Mouse (Mus musculus) gastrocnemius, postnatal 4 days (tissue): ENCODE measurements around the gene Pnpla1. TPM values are rescaled to one million over a fixed set of nuclear protein-coding genes. Genes with fewer than 3 reads are reported as not detected.

Experiments used
- DNase-seq, 2 experiments: peaks; one replicate each; pipeline ENCODE4 v3.0.0; 2021 to 2022; ENCODE audit warnings: low spot score in 2 of 2, mixed read lengths in 2 of 2
- total RNA-seq, 2 experiments: library from RNA; stranded (reverse); gene quantifications; 2 replicates each; pipeline ENCODE4 v1.2.3; 2021

Gene Pnpla1
- total RNA-seq, 2 experiments from 2014 or later = not detected

GRCm38 (mm10) chr17:28882810-28883209 is 24.6 kb downstream of the Pnpla1 start:
- DNase-seq = no peak

DNA sequence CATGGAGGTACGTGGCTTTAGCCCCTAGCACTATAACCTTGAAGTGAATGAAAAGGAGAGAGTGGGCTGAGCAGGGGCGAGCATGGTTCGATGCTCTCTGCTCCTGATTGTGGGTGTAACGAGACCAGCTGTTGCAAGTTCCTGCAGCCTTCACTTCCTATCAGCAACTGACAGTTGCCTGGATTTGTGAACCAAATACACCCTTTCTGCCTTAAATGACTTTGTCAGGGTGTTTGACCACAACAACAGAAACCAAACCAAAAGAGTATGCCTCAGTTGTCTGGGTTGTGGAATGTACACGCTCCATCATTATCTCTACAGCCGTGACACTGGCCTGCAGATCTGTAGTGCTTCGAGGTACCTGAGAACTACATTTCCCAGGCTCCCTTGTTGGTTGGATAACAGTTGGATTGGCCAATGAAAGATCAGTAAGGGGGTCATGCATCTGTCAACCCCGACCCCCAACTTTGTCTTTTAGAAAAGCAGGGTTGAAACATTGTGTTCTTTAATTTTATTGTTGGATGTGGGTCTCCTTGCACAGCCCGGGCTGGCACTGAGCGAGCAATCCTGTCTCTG is 25.8 kb downstream of the Pnpla1 start:
- DNase-seq = no peak

DNA sequence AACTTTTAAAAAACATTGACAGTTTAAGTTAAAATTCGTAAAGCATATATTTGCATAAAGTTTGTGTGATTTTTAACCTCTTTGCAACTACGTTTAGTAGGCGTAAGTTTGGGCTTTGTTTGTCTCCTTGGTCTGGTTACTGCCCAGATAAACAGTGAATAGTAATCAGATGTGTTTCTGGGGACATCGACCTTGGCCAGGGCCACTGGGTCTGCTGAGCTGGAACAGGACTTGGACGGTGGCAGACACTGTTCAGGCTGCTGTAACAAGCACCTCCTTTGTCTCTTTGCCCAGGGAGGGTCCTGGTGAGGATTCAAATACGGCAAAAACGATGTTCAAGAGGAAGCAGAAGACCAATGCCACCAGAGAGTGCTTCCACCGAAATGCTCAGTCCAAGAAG is 27.0 kb downstream of the Pnpla1 start:
- DNase-seq = no peak

DNA sequence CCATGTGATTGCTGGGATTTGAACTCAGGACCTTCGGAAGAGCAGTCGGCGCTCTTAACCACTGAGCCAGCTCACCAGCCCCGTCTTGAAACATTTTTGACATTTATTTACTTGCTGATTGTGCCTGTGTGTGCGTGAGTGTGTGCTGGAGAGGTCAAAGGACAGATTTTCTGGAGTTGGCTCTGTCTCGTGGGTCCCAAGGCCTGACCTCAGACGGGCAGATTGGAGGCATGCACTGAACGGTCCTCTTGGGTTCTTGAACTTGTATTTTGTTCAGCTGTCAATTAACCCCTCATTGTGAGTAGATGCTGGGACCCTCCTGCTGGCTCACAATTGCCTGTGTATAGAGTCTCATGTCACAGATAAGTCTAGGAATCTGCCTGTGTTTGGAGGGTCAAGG is 28.1 kb downstream of the Pnpla1 start:
- no peak for DNase-seq

GRCm38 (mm10) chr17:28894050-28894767 is 36.0 kb downstream of the Pnpla1 start:
- no peak for DNase-seq

DNA sequence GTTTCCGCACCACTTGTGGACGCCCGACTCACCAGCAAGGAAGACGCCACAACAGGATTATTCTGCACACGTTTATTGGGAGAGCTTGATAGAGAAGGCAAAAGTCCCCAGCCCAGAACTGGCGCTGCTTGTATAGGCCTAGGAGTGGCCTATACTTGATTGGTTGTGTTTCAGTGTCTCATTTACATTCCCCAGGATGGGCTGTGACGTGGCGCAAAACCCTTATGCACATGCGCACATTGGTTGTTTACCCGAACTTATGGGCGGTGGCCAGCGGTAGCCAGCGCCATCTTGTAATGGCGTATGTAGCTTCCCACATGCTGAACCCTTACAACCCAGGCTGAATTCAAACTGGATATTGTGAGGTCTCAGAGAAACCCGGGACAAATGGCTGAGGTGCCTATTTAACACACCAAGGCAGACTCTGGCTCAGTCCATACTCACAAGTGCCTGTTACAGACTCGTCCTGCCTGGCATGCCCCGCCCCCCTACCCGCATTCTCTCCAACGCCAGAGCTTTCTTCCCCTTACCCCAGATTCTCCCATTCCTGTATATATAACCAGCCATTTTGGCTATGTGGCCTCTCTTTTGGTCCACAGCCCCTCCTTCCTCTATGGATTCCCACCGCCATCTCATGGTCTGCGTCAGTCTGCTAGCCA is 37.1 kb downstream of the Pnpla1 start:
- DNase-seq = no peak

DNA sequence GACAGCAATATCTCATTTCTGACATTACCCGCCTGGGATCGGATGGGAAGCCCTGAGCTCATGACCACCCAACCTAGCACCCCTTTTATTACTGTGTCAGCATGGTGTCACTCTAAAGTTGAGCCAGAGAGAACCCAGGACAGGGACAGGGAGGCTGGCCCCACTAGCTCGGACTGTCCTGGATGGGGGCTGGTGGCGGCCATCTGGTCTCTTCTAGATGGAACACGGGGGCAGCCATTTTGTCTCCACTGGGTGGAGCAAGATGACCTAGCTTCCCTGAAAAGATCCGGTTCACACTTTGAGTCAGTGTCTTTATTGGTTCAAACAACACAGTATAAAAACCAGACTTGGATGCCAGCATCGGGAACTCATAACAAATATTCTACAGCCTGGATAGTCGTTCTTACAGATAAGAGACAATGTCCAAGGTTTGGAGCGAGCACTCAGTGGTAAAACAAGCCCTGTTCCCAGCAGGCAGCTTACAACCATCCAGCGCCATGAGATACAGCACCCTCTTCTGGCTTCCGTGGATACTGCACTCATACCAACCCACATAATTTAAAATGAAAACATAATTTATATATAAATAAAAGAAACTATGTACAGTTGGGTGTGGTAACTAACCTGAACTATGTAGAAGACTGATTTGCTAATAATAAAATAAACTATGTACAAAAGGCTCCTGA is 38.0 kb downstream of the Pnpla1 start:
- no peak for DNase-seq

GRCm38 (mm10) chr17:28897817-28898216 is 39.6 kb downstream of the Pnpla1 start:
- DNase-seq = no peak

DNA sequence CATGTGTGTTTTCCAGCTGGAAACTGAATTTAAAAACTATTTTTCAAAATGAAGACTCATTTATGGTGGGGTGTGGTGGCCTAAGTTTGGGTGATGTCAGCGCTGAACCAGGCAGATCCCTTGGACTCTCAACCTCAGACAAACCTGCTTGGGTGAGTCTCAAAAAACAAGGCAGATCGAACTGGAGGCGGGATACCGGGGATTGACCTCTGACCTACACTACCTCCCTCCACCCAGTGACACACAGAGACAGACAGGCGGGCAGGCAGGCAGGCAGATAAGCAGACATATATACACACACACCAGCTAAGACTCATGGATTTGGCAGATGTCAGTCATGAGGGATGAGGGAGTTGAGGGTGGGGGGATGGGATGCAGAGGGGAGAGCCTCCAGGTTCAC is 40.0 kb downstream of the Pnpla1 start:
- no peak for DNase-seq

GRCm38 (mm10) chr17:28899427-28899826 is 41.2 kb downstream of the Pnpla1 start:
- DNase-seq = no peak

GRCm38 (mm10) chr17:28901559-28901958 is 43.3 kb downstream of the Pnpla1 start:
- DNase-seq = no peak

DNA sequence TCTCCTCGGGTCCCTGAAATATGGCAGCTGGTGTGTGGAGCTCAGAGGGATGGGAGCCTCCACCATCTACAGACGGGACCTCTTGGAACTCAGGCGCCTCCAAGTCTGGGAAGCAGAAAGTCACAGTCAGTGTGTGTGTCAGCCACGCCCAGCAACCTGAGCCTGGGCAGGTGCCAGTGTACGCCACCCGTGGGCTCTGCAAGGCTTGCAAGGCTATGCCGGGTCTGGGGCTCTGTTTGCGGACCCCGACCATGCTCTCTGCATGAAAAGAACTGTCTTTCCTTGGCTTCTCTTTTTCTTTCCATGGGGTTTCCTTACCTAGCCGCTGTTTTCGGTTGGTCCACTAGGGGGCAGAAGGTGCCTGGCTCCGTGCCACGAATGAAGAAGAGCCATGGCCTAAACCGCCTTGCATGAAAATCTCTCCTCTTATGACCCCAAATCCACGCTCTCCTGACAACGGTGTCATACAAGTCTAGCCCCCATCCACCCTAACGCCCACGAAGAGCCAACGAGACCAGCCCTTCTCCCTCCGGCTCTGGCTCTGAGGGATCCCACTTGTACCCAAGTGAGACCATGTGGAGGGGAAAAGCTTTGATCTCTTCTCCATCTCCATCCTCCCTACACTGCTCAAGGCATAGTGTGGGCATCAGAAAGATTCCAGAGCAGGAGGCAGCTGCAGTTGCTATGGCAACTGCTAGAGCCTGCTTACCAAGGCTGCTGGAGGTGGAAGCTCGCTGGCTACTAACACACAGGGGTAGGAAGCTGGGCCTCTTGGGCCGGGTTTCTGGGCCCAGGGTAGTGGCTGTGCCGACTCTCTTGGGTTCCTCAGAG is 46.5 kb downstream of the Pnpla1 start:
- peak; percentile 57 to 59 for DNase-seq

DNA sequence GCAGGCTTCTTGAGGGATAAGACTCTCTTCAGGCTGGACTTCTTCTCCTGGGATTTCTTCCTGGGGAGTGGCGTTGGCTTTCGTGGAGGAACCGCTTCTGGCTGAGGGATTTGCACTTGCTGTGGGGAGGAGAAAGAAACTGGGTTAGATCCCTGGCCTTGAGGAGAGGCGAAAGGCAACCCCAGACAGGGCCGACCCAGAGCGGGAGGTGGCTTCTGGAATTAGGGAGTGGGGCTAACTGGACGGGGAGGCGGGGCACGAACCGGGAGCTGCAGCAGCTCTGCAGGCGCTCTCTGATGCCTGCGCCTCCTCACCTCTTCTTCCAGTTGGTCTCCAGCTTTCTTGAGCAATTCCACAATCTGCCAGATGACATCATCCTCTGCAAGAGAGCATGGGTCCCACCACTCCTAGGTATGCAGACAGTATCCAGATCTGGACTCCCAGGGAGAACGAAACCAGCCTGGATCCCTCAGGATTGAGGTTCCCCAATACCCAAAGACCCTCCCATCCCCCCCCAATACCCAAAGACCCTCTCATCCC is 47.2 kb downstream of the Pnpla1 start:
- DNase-seq = no peak

DNA sequence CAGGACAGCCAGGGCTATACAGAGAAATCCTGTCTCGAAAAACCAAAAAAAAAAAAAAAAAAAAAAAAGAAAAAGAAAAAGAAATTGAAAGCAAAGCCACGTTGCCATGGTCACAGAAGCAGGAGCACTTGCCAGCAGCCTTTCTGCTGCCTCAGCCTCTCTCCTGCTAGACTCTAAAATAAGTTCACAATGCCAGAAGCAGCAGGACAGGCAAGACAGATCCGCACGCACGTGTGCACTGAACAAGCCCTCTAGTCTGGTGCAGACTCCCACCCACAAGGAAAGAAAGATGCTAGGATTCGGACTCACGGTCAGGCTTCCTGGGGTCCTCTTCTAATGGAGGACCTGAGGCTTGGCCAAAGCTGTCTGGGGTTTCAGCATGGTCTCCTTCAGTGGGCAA is 49.7 kb downstream of the Pnpla1 start:
- no peak for DNase-seq

DNA sequence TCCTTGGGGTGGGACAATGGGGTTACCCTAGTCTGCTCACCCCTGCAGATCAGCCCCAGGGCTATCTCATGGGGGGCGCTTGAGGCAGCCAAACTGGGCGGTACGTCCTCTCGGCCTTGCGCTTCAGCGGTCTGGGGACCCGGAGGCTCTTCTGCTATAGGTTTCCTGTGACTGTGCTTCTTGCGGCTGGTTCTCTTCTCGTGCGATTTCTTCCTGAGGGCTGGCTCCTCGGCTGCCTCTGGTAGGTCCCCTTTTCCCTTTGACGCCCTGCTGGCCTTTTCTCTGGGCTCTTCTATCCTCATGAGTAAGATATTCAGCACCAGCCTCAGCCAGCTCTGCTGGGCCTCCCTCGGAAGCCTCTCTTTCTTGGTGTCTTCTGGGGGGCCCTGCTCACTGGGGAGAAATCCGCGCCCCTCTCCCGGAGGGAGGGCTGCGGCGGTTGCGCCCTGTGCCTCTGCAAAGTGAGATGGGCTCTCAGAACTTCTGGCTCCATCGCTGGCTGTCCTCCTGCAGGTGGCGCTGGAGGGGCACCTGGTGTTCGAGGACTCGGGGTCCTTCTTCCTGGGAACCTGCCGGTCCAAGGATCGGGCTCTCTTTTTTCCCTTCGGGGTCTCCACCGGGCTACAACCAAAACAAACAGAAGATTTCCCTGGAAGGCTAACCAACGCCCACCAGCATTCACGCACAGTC is 51.2 kb downstream of the Pnpla1 start:
- peak; percentile 43 to 58 for DNase-seq

- DNase-seq = no peak
These were observed 51.9 kb downstream of the Pnpla1 start for GRCm38 (mm10) chr17:28910139-28910538.

DNA sequence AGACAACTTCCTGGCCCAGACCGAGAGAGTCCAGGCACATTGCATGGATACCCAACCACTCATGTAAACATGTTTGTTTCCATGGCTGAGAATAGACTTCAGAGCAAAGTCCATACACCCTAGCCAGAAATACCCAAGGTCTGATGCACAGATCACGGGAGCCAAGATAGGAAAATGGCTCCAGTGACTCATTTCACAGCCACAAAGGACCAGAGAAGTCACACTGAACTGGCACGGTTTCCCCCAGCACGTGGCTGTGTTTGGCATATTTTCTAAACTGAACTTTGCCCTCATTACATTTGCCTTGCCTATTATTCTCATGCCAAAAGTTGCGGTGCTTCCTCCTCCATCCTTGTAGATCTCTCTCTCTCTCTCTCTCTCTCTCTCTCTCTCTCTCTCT is 55.0 kb downstream of the Pnpla1 start:
- DNase-seq = no peak

DNA sequence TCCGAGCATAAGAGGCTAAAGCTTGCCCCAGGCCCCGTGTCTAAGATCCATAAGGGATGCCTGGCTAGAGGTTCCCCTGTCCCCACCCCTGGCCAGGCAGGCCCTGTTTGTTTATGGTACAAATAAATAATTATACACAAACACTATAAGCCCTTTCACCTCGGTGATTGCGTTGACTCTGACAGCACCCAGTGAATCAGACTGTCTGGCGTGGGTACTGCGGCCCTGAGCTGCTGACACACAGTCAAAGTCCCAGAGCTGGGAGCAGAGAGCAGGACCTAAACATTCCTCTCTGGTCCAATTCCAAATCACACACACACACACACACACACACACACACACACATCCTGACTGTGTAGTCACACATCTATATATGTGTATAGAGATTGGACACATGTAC is 55.7 kb downstream of the Pnpla1 start:
- DNase-seq = no peak

GRCm38 (mm10) chr17:28915060-28915628 is 56.9 kb downstream of the Pnpla1 start, which contains the start of gene 4930539E08Rik:
Gene 4930539E08Rik (minus strand): TSS chr17:28915324.
- DNase-seq = no peak

- no peak for DNase-seq
These were observed 58.3 kb downstream of the Pnpla1 start for GRCm38 (mm10) chr17:28916520-28916919.
